Mouse (Mus musculus) adrenal gland (tissue): Measurements from ENCODE around the gene Slc44a1.

ENCODE experiments used
- intact Hi-C: fragments of 180-260 bp; cut with DNase I; formaldehyde crosslinking; loops from one replicate; pipeline ENCODE4 v1.15.1; 2025

Gene Slc44a1

DNA sequence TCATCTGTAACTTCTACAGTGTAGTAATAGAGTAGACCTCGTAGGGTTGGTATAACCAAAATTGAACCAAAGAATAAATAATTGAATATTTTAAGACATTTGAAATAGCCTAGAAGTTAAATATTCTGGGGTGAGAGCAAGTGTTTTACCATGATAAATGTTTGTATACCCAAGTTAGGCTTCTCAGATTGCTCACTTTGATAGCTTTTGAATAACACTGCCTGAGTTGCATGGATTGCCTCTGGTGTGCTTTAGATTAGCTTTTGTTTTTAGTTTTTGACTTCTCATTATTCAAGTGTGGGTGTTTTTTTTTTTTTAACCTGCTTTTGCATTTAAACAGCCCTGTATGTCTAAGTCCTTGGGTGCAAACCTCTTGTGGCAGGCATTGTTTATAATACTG is 85.8 kb downstream of the Slc44a1 start:
- intact Hi-C loops: no loop called here

DNA sequence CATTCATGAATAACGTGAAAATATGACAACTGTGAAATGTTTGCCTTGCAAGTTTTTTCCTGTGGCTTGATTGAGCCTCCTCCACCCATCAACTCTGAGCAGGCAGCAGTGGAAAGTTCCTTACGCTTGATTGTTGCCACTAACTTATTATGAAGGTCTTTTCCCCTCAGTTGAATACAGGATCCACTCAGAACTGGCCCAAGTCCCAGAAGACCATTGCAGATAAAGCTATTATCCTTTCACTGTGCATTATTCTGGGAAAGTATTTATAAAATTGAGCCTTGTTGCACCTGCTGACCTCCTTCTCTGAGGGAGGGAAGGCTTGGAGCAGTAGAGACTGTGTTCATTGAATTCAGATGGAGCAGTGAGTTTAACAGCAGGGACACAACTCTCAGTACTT is 86.2 kb downstream of the Slc44a1 start:
- intact Hi-C loops: no loop called here

DNA sequence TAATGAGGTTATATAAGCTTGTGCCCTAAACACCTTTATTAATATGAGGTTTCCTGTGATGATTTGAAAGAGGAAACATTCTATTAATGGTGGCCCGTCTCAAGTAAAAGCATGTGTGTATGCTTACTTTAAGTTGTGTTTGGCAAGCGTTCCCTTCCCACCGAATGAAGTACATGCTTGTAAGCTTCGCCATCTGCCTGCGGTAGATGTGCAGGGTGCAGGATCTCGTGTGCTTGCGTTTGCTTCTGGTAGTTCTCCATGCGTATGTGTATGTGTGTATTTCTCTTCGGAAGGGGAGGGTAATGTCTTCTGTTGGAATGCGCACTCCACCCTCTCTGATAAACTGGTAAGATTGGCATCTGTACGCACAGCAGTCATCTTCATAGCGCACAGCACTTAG is 95.6 kb downstream of the Slc44a1 start:
- intact Hi-C loops: no loop called here

GRCm38 (mm10) chr4:53537101-53537500 is 96.9 kb downstream of the Slc44a1 start:
- intact Hi-C loops: no loop called here

GRCm38 (mm10) chr4:53537539-53537938 is 97.3 kb downstream of the Slc44a1 start:
- intact Hi-C loops: no loop called here

DNA sequence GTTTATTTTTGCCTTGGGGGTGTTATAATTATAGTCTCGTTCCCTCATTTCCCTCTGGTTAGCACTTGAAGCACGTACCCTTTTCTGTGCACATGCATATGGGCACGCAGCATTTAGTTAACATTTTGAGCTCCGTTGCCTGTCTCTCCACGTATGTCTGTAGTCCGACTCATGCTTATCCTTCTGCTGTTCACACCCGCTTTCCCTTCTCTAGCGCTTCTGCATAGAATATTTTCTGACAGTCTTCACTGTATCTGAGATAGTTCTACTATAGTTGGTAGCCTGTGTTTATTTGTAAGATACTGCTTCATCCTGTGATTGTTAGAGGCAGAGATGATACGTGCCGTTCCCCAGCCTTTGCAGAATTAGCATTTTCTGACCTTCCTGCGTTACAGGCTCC is 98.4 kb downstream of the Slc44a1 start:
- intact Hi-C loops: no loop called here

GRCm38 (mm10) chr4:53539929-53540328 is 99.7 kb downstream of the Slc44a1 start:
- intact Hi-C loops: loop anchor here (5.0 kb wide), 1 partner anchor 52 kb away; no protein-coding TSS in a partner anchor

- intact Hi-C loops: loop anchor here (5.0 kb wide), 1 partner anchor 49 kb away; no protein-coding TSS in a partner anchor
Measured at GRCm38 (mm10) chr4:53543421-53543820, 103.2 kb downstream of the Slc44a1 start.

DNA sequence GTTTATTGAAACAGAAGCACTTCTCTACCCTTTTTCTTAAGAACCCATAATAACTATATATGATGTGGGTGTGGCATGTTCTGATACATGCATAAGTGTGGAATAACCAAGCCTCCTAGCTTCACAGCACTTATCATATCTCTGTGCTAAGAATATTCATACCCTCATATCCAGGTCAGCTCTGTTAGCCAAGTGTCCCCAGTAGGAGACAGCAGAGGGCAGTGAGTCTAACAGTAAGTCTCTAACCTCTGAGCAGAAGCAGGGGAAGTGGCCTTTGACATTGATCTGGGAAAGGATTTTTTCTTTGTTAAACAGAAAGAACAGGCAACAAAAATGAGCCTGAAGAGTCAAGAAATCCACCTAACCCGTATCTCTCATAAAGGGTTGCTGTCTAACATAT is 104.7 kb downstream of the Slc44a1 start:
- intact Hi-C loops: loop anchor here (5.0 kb wide), 1 partner anchor 47 kb away; no protein-coding TSS in a partner anchor

DNA sequence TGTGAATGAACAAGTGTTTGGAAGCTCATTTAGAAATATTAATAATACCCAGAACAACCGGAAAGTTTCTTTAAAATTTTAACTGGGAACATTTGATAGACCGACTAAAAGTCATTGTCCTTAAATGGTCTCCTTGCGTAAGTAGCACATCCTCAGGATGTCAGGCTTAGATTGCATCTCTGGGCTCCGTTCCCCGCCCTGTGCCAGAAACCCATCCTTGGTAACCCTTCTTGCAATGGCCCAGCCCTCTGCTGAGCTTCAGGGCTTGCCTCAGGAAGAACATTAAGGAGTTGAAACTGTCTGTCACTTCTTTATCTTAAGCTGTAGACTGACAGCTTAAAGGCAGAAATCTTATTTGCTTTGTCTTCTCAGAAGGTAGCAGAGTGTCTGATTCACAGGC is 107.2 kb downstream of the Slc44a1 start:
- intact Hi-C loops: no loop called here

GRCm38 (mm10) chr4:53549375-53549774 is 109.2 kb downstream of the Slc44a1 start:
- intact Hi-C loops: no loop called here

- intact Hi-C loops: no loop called here
Measured at GRCm38 (mm10) chr4:53564618-53565017, 124.4 kb downstream of the Slc44a1 start.

DNA sequence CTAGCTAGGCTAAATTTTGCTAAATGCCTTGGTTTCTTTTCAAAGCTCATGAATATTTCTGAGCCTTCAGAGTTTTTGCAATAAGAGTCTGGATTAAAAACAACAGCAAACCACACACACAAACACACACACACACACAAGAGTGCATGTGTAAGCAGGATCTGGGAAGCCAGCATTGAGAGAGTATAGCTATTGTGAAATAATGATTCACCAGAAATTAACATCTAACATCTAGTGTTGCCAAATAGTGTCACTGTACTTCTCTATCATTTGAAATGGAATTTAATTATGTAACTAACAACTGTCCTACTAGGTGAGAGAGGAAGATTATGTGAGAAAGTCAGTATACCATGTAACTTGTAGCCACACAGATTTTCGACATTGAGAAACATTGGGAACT is 126.9 kb downstream of the Slc44a1 start:
- intact Hi-C loops: no loop called here

DNA sequence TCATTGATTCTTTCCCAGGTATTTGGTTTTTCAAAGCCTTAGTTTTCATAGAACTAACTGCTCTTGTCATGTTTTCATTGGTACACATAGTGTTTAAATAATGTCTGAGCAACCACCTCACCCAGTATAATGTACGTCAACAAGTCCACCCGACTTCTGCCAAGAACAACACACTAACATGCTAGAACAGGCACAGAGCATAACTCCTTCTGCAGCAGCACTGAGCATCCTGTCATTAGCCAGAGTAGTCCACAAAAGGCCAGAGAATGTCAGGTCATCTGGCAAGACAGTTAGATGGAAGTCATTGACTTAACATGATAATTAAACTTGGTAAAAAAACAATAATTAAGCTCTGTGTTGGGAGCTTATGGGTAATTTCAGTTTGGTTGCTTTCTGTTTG is 135.3 kb downstream of the Slc44a1 start:
- intact Hi-C loops: no loop called here

DNA sequence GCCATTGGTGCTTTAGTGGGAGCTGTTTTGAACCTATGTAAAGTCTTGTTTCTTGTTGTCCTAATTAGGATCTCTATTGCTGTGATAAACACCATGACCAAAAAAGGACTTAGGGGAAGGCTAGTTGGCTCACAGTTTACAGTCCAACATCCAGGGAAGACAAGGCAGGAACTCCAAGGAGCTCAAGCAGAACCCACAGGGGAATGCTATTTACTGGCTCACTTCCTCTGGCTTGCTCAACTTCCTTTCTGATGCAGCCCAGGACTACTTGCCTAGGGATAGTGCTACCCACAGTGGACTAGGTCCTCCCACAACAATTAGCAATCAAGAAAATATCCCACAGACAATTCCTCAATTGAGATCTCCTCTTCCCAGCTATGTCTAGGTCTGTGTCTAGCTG is 147.5 kb downstream of the Slc44a1 start:
- intact Hi-C loops: no loop called here

DNA sequence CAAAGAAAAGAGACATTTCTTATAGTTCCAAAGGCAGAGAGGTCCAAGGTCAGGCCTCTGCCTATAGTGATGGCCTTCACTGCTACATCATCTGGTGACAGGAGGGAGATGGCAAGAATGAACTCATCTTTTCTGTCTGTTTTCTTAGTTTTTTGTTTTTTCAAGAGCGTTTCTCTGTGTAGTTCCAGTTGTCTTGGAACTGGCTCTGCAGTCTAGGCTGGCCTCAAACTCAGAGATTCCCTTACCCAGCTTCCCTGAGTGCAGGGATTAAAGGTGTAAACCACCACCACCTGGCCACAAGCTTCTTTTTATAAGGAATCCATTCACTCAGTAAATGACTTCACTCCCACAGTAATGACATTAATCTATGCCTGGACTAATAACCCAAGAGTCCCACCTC is 148.7 kb downstream of the Slc44a1 start:
- intact Hi-C loops: no loop called here

GRCm38 (mm10) chr4:53589466-53589865 is 149.3 kb downstream of the Slc44a1 start:
- intact Hi-C loops: no loop called here

GRCm38 (mm10) chr4:53590163-53590562 is 149.9 kb downstream of the Slc44a1 start:
- intact Hi-C loops: loop anchor here (5.0 to 10.0 kb wide), 3 partner anchors 48 to 475 kb away; no protein-coding TSS in a partner anchor

- intact Hi-C loops: loop anchor here (5.0 to 10.0 kb wide), 3 partner anchors 49 to 476 kb away; no protein-coding TSS in a partner anchor
Measured at GRCm38 (mm10) chr4:53590691-53591447, 150.7 kb downstream of the Slc44a1 start.

- intact Hi-C loops: loop anchor here (5.0 to 10.0 kb wide), 3 partner anchors 49 to 477 kb away; no protein-coding TSS in a partner anchor
Measured at GRCm38 (mm10) chr4:53591536-53591935, 151.3 kb downstream of the Slc44a1 start.

GRCm38 (mm10) chr4:53591941-53592340 is 151.7 kb downstream of the Slc44a1 start:
- intact Hi-C loops: loop anchor here (5.0 to 10.0 kb wide), 3 partner anchors 50 to 477 kb away; no protein-coding TSS in a partner anchor

DNA sequence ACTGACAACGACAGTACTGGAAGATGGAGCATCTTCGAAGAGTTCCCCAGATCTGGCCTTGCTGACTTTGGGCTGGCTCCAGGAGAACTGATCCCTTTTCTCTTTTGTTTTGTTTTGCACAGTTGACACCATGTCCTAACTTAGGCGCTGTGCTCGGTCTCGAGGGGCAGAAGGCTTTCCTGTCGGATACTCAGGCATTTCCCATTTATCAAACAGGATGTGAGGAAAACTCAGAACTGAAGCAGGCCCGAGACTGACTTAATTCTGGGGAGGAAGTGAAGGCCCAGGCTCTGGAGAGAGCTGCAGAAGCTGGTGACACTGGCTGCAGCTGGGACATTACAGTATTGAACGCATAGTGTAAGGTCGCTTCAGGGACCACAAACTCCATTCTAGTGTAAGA is 152.2 kb downstream of the Slc44a1 start:
- intact Hi-C loops: loop anchor here (5.0 to 10.0 kb wide), 3 partner anchors 50 to 478 kb away; no protein-coding TSS in a partner anchor

DNA sequence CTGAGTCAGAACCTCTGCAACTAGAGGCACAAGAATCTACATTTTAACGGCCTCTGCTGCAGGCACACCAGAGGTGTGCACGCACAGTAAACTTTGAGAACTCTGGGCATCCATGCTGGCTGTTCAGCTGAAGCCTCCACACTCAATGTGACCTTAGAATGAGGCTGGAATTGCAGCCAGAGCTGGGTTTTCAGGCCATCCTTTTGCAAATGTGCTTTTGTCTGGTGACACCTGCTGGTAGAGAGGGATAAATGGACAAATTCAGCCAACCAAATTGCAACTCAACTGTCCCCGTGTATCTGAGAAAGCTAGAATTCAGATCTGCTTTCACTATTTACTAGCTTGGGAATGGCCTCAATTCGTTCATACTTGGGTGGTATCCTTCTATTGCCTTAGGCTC is 154.0 kb downstream of the Slc44a1 start:
- intact Hi-C loops: loop anchor here (5.0 to 10.0 kb wide), 3 partner anchors 52 to 479 kb away; no protein-coding TSS in a partner anchor
